Mouse (Mus musculus) cerebellum, adult 11-12 months (tissue): ENCODE measurements around the gene Dennd2d.

ENCODE experiments used
- DNase-seq: peaks from one replicate; pipeline ENCODE4 v3.0.0; 2022

The Dennd2d gene

GRCm38 (mm10) chr3:106482281-106483081 lies at the start of gene Dennd2d:
Gene Dennd2d (plus strand): TSS chr3:106482405.
- DNase-seq: no peak

- DNase-seq: no peak
Measured at GRCm38 (mm10) chr3:106448571-106448970, 33.6 kb upstream of the Dennd2d start.

GRCm38 (mm10) chr3:106448995-106449394 lies 33.2 kb upstream of the Dennd2d start:
- DNase-seq: no peak

GRCm38 (mm10) chr3:106449567-106449966 lies 32.6 kb upstream of the Dennd2d start:
- no peak for DNase-seq

GRCm38 (mm10) chr3:106452616-106453015 lies 29.6 kb upstream of the Dennd2d start:
- DNase-seq: no peak

GRCm38 (mm10) chr3:106457298-106457869 lies 24.8 kb upstream of the Dennd2d start:
- DNase-seq: no peak

- DNase-seq: no peak
Measured at GRCm38 (mm10) chr3:106462059-106462470, 20.1 kb upstream of the Dennd2d start.

- no peak for DNase-seq
Measured at GRCm38 (mm10) chr3:106462493-106462892, 19.7 kb upstream of the Dennd2d start.

GRCm38 (mm10) chr3:106464750-106465149 lies 17.5 kb upstream of the Dennd2d start:
- no peak for DNase-seq

GRCm38 (mm10) chr3:106474210-106474609 lies 8.0 kb upstream of the Dennd2d start:
- DNase-seq: no peak

- no peak for DNase-seq
Measured at GRCm38 (mm10) chr3:106476863-106477262, 5.3 kb upstream of the Dennd2d start.

GRCm38 (mm10) chr3:106483297-106483696 lies 1.1 kb downstream of the Dennd2d start:
- DNase-seq: no peak

- DNase-seq: no peak
Measured at GRCm38 (mm10) chr3:106483796-106484405, 1.7 kb downstream of the Dennd2d start.

- no peak for DNase-seq
Measured at GRCm38 (mm10) chr3:106484861-106485260, 2.7 kb downstream of the Dennd2d start.

GRCm38 (mm10) chr3:106485810-106486209 lies 3.6 kb downstream of the Dennd2d start:
- DNase-seq: no peak

GRCm38 (mm10) chr3:106487551-106487950 lies 5.3 kb downstream of the Dennd2d start:
- DNase-seq: no peak

GRCm38 (mm10) chr3:106490239-106490638 lies 8.0 kb downstream of the Dennd2d start:
- DNase-seq: no peak

- DNase-seq: no peak
Measured at GRCm38 (mm10) chr3:106492723-106493122, 10.5 kb downstream of the Dennd2d start.

- no peak for DNase-seq
Measured at GRCm38 (mm10) chr3:106493202-106493601, 11.0 kb downstream of the Dennd2d start.

GRCm38 (mm10) chr3:106493882-106494281 lies 11.7 kb downstream of the Dennd2d start:
- no peak for DNase-seq

- DNase-seq: no peak
Measured at GRCm38 (mm10) chr3:106494417-106494950, 12.3 kb downstream of the Dennd2d start.

- no peak for DNase-seq
Measured at GRCm38 (mm10) chr3:106495346-106496044, 13.3 kb downstream of the Dennd2d start.
